Mouse (Mus musculus) heart, postnatal 4 days (tissue): ENCODE data around the gene Ciita. TPM values are rescaled to one million over a fixed set of nuclear protein-coding genes. Genes with fewer than 3 reads are reported as not detected.
A peak's percentile ranks its signal among the peaks of the same experiment; 100 is the strongest.

Source experiments
- DNase-seq: peaks from one replicate; pipeline ENCODE4 v3.0.0; 2021
- total RNA-seq, 2 experiments: library from RNA; stranded (reverse); gene quantifications; 2 replicates each; pipeline ENCODE4 v1.2.3; 2021

The Ciita gene
- under 1 TPM; 0.07 to 0.19 TPM for total RNA-seq

DNA sequence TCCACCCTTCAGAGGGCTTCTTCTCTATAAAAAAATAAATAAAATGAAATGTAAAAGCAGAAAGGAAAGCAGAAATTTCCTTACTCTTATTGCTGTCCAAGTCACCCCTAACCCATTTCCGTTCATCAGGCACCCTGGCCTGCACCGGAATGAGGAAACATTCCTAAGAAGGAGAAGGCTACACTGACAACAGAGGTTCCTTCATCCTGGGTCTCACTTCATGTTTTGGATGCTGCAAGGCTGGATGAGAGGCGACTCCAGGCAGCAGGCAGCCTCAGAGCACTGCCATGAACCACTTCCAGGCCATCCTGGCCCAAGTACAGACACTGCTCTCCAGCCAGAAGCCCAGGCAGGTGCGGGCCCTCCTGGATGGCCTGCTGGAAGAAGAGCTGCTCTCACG is at the start of gene Ciita:
TSS of gene Ciita (plus strand) at position 203 of the 400 bp plus-strand sequence.
- no peak for DNase-seq

DNA sequence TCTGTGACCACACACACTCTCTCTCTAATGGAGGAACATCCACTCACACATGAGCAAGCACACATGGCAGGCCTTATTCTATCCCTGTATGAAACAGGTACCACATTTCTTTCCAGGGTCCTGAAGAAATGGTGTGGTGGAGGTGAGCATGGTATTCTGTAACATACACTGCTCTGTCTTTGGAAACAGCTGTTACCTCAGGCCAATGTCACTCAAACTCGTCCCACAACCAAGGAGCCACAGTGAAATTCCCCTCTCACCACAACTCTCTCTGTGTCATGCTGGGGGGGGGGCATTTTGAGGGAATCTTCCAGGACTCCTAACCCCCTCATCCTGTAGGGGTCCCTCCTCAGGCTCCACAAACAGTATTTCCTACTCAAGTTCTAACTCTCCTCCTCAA is 47.9 kb upstream of the Ciita start:
- no peak for DNase-seq

DNA sequence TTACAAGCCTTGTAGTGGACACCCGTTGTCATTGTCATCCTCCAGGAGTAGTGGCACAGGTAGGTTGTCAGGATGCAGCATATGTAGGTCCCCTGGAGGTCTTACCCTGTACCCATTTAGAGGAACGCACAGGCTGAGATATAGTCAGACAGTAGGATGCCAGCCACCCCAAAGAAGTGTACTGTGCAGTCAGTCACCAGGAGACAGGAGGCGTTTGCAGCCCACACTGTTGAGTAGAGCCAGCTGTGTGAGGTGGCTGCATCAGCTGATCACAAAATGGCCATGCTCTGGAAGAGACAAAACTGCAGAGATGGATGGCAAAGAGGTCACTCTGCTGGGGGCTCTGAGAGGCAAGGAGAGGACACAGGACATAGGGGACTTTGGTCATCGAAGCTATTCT is 47.5 kb upstream of the Ciita start:
- DNase-seq, result no peak

DNA sequence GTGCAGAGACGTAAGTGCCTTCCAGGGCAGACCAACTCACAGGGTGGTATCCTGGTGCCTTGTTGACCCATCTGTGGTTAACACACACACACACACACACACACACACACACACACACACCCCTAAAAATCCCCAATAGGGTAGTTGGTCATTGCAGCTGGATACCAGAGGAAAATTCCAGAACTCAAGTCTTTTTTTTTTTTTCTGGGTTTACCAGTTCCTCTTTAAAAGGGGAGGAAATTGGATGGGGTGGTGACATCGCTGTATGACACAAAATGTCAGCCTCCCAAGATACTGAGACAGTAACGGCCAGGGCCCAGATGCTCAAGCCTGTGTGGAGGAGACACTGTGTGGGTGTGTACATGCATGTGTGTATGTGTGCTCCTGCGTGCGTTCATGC is 46.5 kb upstream of the Ciita start:
- DNase-seq, result no peak

DNA sequence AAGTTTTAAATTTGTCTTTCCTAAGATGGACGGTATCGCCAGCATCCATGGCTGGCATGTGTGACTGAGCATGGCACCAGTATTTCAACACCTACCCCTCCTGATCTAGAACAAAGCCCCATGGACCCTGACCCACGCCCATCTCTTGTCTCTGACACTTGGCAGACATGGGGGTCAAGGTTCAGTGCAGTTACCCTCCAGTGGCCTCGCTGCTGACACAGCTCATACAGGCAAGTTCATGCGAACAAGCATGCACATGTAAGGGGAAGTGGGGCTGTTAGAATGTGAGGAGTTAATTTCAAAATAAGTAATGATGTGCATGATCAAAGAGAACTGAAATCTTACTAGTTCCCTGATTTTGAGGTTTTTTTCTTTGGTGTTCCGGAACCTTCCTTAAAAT is 43.7 kb upstream of the Ciita start:
- DNase-seq, result no peak

DNA sequence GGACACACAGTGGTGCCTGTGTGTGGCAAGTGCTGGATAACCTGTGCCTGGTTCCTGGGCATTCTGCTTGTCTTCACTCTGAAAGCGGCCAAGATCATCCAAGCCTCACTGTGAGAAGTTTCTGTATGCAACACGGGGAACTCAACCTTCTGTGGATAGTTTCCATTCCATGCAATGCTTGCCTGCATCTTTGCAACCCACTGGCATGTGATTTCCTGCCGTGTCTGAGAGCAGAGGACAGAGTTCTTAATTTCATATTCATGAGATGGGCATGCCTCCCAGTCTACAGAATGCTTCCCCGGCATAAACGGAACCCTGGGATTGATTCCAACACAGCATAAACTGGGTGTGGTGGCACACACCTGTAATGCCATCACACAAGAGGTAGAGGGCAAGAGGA is 41.8 kb upstream of the Ciita start:
- no peak for DNase-seq

DNA sequence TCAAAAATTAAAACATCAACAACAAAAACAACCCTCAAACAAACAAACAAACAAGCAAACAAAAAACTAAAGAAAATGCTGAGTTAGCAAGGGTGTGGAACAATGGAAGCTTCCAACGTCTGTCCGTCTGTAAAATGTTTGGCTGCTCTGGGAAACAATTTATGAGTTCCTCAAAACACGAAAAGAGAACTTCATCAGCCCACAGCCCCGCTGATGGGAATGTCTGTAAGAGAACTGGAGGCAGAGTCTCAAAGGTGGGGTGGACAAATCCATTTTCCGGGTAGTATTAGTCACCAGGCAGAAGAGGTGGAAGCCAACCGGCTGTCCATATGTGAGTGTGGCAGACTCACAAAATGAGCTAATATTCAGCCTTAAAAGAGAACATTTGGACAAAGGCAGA is 38.5 kb upstream of the Ciita start:
- no peak for DNase-seq

DNA sequence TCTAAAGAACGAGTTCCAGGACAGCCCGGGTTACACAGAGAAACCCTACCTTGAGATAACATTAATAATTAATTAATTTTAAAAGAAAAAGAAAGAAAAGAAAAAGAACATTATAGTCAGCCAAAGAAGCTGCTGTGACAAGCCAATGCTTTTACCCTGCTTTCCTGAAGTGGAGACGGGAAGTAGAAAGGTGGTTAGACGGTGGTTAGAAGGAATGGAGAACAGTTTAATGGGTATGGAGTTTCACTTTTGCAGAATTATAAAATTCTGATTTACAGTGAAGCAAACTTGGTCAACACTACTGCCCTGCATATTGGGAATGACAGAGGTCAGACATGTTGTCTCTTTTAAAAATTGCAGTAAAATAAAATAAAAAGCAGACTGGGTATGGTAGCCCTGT is 38.1 kb upstream of the Ciita start:
- DNase-seq, result no peak

DNA sequence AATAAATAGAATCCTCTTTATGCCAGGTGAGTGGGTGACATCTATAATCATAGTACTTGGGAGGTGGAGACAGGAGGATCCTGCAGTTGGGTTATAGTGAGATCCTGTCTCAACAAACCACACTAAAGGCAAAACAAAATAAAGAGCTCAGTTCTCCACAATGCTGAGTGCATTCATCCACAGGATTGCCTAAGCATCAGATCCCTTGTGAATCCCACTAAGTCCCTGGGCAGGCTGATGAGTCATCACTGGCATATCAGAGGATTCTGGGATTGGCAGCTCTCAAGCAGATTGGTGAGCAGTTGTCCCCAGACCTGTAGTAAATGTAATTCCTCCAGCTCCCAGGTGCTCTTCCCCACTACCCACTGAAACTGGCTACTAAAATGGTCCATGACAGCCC is 36.1 kb upstream of the Ciita start:
- DNase-seq, result no peak

DNA sequence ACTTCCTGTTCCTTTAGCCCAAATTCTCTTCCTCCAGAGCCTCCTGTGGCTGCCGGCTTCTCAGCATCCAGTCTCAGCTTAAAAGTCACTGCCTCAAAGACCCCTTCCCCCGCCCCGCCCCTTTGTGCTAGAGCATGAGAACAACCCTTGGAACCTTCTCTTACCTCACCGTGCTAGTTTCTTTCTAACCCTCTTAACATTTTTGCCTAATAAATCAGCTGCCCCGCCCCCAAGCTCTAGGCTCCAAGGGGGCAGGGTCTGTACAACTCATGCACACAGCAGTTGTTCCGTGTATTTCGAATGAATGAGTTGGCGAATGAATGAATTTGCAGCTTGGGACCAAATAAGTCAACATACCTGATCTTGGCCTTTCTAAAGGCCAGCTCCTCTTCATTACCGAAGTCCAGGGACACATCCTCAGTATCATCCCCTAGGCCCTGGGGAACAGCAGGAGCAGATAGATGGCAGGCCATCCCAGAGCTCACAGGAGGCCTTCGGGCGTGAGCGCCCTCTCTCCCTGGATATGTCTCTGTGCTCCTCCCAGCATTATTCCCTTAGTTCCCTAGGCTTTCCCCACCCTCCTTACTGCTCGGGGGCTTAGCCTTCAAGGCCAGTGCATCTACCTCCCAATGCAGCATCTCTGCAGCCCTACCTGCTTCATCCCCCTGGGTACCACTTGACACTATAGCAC is 33.1 kb upstream of the Ciita start:
- DNase-seq, result no peak

DNA sequence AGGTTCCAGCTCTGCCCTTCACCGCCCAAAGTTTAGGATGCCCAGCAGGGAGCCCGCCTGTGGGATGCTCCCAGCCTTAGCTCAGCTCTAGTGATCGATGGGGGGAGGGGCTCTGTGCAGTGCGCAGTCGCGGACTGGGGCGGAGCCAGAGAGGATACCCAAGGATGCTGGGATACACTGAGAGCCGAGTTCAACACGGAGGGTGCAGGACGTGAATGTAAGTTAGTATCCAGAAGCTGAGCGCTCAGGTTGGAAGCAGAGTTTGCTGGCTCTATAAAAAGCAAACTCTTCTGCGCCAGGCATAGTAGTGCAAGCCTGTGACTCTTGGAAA is 32.6 kb upstream of the Ciita start, which contains the start of gene Tvp23a:
TSS of gene Tvp23a (minus strand) at position 99 of the 331 bp plus-strand sequence.
- peak; percentile 69 for DNase-seq

DNA sequence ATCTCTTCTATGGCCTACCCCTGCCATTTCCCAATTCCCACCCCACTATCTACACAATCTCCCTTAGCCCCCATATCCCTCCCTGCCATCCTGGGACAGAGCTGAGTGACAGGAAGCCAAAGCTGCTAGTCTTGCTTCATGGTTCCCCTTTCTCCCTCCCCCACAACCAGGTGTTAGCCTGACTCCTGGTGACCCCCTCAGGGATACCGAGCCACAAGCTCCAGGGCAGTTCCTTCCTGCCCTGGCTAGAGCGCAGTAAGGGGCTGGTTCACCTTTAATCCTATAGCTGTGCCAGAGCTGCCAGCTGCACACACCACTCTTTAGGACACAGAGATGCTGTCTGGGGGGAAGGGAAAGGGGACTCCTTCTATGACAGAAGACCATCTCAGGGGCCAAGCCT is 32.1 kb upstream of the Ciita start:
- DNase-seq, result no peak

DNA sequence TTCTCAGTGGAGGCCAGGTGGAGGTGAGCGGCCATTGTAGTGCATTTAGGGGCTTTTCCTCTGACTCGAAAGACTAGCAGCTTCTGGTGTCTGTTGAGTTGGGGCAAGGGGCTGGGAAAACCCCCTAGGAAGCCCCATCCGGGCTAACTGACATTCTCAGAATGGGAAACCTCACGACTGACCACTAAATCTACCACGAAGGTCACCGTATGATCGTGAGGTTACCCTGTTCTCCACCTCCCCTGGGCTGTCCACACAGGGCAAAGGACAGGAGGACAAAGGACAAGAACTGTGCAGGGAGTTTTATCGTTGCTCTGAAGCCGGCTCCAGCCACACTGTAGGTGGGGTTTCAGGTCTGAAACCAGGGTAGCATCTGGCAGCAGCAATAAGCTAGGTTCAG is 30.9 kb upstream of the Ciita start:
- no peak for DNase-seq

DNA sequence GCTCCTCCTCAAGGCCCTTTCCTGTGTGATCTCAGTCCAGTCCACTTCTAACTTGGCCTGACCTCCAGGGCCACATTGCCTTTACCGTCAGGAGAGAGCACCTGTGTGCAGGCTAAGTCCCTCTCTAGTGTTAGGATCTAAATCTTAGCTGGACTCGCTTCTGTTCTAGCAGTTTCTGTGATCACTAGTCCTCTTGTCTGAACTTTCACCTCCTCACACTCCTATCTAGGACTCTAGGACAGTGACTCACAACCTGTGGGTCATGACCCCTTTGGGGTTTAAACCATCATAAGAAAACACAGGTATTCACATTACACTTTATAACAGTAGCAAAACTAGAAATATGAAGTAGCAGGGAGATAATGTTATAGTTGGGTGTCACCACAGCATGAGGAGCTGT is 28.0 kb upstream of the Ciita start:
- no peak for DNase-seq

DNA sequence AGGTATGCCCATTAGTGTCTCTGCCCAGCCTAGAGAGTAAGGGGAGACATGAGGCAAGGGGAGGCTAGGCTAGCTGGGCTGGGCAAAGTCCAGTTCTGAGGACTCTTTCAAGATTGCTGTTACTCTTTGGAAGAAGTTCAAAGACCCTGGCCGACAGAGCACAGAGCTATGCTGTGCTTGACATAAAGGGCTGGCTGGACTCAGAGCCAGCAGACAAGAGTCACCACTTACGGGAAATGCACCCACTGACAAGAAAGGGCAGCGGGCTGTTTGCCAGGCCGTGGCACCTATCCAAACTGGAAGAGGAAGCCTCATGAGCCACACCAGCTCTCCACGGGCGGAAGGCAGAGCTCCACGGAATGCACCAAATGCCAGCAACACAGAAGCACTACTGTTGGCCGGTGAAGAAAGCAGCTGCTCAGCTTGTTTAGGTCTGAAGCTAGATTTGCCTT is 27.4 kb upstream of the Ciita start:
- DNase-seq, result peak; percentile 90

DNA sequence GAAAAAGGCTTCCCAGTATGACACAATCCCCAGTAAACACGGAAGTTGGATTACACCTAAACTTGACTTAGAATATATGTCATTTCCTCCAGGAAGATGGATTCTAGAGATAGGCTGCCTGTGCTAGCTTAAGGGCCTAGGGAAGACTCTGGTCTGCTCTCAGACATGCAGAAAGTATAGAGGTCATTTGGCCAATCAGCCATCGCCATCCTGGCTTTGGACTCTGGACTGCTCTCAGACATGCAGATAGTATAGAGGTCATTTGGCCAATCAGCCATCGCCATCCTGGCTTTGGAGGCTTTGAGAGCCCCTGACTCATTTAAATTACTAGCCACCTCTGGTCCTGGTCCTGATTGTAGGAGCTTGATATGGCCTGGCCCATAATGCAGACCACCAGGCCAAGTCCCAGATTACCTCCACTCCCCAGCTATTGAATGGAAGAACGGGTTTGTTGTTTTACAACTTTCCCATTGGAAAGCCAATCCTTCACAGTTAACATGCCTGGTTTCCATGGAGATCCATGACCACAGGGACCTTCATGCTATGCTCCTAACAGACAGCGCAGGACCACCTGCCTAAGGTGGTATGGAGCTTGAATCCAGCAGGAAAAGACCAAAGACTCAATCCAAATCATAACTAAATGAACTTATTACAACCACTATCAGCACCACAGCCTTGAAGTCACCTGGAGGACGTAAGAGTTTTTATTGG is 25.8 kb upstream of the Ciita start:
- no peak for DNase-seq

DNA sequence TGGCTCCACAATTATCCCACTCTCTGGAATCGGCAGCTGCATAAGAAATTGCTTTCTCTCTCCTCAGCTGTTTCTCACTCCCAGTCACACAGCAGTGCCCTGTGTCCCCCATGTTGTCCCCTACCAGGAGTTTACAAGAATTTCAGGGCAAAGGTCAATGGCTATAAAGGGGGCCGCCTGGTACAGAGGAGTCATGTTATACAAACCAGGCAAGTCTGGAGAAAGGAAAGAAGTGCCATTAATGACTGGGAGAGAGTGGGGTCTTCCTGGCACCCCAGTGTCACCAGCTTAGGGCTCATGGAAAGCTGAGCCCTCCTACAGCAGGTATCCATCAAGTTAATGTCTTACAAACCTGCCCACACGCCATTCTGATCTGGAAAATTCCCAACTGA is 25.3 kb upstream of the Ciita start:
- no peak for DNase-seq

DNA sequence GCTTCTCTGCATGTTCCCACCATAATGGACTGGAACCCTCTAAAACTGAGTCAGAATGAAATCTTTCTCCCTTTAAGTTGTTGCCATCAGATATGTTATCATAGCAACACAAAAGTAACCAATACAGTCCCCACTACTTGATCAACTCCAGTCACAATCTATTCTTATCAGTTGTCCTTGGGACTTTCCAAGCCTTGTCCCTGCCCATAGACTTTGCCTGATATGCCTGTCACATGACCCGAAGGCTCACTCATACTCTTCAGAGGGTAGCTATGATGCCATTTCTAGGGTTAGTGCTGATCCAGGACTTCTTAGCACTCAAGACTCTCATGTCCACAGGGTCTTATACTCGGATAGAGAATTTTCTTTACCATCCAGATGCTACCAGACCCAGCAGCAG is 19.7 kb upstream of the Ciita start:
- DNase-seq, result no peak

DNA sequence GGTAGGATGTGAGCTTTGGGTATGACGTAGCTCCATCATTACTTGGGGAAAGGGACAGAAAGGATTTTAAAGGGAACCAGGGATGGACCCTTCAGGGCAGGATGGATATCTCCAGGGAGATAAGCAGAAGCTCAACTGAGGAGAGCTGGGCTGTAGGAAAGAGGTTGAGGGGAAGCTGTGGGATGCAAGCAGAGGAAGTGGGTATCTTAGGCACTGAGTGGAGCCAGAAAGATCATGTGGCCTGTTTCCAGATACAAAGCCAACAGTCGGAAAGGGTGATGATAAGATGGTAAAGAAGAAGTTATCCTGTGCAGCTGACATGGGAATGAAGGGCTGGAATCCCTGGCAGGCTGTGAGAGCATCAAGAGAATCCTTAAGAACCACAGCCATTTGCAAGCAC is 18.7 kb upstream of the Ciita start:
- no peak for DNase-seq

DNA sequence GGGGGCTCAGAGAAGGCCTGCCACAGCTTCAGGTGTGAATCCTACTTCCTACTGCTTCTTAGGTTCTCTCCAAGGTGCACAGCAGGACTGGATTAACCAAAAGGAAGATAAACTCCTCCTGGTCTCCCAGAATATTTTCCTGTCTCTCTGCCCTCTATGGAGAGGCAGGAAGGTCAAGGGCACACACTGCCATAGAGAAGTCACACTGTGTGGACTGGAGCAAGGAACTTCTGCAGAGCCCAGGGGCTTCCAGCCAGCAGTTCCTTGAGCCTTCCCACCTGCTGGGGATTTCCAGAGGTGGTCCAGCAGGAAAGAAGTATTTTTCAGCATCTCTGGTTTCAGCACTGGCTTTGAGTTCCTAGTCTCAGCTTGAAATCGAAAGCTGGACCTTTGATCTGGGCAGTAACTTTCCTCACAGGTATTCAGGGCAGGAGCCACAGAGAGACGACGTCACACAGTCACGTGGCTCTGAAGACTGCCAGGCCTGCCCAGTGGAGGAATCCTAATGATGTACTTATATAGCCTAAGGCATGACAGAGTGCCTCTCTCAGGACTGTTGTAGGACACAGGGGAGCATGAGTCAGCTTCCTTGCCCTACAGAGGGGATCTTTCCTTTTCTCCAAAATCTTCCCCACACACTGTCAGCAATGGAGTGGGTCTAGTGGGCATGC is 14.7 kb upstream of the Ciita start:
- DNase-seq, result no peak

DNA sequence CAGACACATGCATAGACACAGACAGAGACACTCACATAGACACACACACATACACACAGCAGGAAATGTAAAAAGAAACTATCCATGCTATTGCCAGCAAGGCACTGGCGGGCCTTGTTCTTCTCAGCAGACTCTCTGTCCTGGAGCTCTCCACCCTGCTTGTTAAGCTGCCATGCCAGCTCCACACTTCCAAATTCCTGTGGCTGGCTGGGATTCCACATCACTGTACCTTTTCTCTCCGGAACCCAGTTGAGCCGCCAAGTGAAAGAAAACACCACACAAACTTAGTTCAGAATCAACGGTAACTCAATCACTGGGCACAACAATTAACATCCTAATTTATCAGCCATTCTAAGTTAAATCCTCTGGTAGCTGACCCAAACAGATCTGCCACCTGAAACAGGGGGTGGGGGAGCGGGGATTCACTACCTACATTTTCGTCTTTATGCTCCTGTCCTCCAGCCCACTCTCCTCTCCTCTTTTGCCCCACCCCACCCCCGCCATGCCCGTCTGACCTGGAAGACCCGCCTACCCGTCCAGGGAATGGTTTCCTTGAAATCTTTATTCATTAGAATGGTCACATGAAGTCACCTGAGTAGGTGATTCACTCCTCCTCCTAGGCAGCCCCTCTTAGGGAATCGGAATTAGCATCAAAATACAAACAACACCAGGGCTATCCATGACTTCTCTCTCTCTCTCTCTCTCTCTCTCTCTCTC is 12.3 kb upstream of the Ciita start:
- DNase-seq, result no peak

DNA sequence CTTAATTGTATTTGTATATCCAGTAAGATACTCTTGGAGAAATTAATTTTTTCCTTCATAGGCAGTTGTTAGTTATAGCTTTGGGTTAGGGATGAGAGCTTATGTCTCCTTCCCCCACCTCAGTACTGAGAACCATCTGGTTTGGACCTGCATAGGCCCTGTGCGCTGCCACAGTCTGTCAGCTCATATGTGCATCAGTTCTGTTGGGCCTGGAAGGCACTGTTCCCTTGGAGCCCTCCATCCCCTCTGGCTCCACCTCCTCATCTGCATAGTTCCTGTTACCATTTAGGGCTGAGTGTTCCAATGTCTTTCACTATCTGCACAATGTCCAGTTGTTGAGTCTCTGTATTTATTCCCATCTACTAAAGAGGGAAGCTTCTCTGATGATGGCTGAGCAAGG is 11.7 kb upstream of the Ciita start:
- no peak for DNase-seq

DNA sequence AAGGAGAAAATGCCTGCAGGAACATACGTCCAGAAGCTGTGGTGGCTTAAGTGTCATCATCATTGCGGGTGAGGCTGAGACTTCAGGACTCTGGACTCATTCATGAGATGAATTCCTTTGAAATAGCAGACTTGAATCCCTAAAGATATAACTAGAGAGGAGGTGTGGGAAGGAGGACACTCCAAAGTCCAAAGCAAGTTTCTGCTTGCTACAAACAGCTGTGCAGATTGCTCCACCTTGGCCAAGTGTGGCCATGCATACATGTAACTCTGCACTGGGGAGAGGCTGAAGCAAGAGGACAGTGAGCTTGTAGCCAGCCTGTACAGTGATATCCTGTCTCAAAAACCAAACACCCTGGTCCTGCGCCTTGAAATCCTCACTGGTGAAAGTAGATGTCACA is 7.9 kb upstream of the Ciita start:
- DNase-seq, result no peak
